Mouse (Mus musculus) heart, postnatal 0 days (tissue): Measurements from ENCODE around the gene Gm20538. TPM values are rescaled to one million over a fixed set of nuclear protein-coding genes. Genes with fewer than 3 reads are reported as not detected.

ENCODE experiments used
- ATAC-seq: fragments of 200-750 bp; cut with Nextera tagmentation; 2 replicates; pipeline ENCODE4 v1.8.0; 2017; ENCODE audit warnings: low read depth, moderate number of reproducible peaks, moderate library complexity; ENCODE audit not compliant: insufficient read depth
- DNase-seq: peaks from one replicate; pipeline ENCODE4 v3.0.0-alpha.2; 2016; ENCODE audit warnings: low spot score
- H3K27ac ChIP-seq: fragments of 300-500 bp; sonication (generic); 2 replicates; pipeline ENCODE4 v1.5.1; 2014; ENCODE audit warnings: low read depth, mild to moderate bottlenecking
- H3K27me3 ChIP-seq: fragments of 300-500 bp; sonication (generic); 2 replicates; pipeline ENCODE4 v1.6.1; 2014; ENCODE audit warnings: low read length, mixed read lengths; ENCODE audit not compliant: control insufficient read depth, insufficient read depth
- H3K36me3 ChIP-seq: fragments of 300-500 bp; sonication (generic); replicated peaks from 2 replicates; pipeline ENCODE4 v1.6.1; 2014; ENCODE audit warnings: low read length, mixed read lengths; ENCODE audit not compliant: control insufficient read depth, insufficient read depth
- H3K4me1 ChIP-seq: fragments of 300-500 bp; sonication (generic); 2 replicates; pipeline ENCODE4 v1.6.1; 2014; ENCODE audit warnings: antibody characterized with exemption; ENCODE audit not compliant: control insufficient read depth, insufficient read depth
- H3K4me2 ChIP-seq: fragments of 300-500 bp; sonication (generic); 2 replicates; pipeline ENCODE4 v1.6.1; 2014; ENCODE audit warnings: low read depth, mild to moderate bottlenecking, low read length, moderate library complexity
- H3K4me3 ChIP-seq: fragments of 300-500 bp; sonication (generic); 2 replicates; pipeline ENCODE4 v1.5.1; 2014; ENCODE audit warnings: low read depth, low read length
- H3K9ac ChIP-seq: fragments of 300-500 bp; sonication (generic); replicated peaks from 2 replicates; pipeline ENCODE4 v1.6.1; 2014; ENCODE audit warnings: low read depth, low read length, mixed read lengths
- H3K9me3 ChIP-seq: fragments of 300-500 bp; sonication (generic); replicated peaks from 2 replicates; pipeline ENCODE4 v1.6.1; 2016; ENCODE audit warnings: low read length; ENCODE audit not compliant: control insufficient read depth
- CTCF ChIP-seq: IDR thresholded peaks from 2 replicates; pipeline ENCODE4 v1.5.1; 2016; ENCODE audit warnings: antibody characterized with exemption, control low read depth, low read depth
- EP300 ChIP-seq: IDR thresholded peaks from 2 replicates; pipeline ENCODE4 v1.6.1; 2016; ENCODE audit warnings: antibody characterized with exemption, low read depth
- WGBS: fragments of 180-500 bp; shearing (Covaris S2); extraction: QIAGEN DNeasy Blood & Tissue Kit; methylation state at CpG from one replicate; pipeline ENCODE4 v1.1.7; 2014; 5-methylcytosine and 5-hydroxymethylcytosine counted together
- polyA plus RNA-seq: library from polyadenylated mRNA; unstranded; fragments of >200 nt; fragmentation: Nextera tagmentation; extraction: Ambion mirVana; gene quantifications from 2 replicates; pipeline ENCODE4 v1.2.1, GENCODE M21; 2015
- total RNA-seq: library from RNA; depleted of rRNA; stranded (reverse); fragments of >200 nt; gene quantifications from 2 replicates; pipeline ENCODE4 v1.2.3, GENCODE M21; 2014; ENCODE audit warnings: low replicate concordance; rRNA removed

The Gm20538 gene
- total and polyA plus RNA-seq, 2 experiments from 2014 or later, result not detected

GRCm38 (mm10) chr19:44498936-44499335 is 53.7 kb downstream of the Gm20538 start:
- ATAC-seq (no peak), DNase-seq (no peak)
- 63% methylated on average over 6 of the region's 6 CpGs for WGBS
- no peak overlapping the region for H3K27ac ChIP-seq
- TF ChIP-seq CTCF (no peak), EP300 (no peak)
- H3K9ac ChIP-seq, result no peak overlapping the region
- H3K4me3 ChIP-seq, result no peak overlapping the region
- no peaks in the 10 kb centered on the region for H3K36me3 ChIP-seq
- no peak overlapping the region for H3K4me2 ChIP-seq
- no peaks in the 10 kb centered on the region for H3K4me1 ChIP-seq
- H3K27me3 ChIP-seq, result peaks cover 17% of the 10 kb centered on the region; the same call in 1 of the 2 replicates
- H3K9me3 ChIP-seq, result no peaks in the 10 kb centered on the region

GRCm38 (mm10) chr19:44496941-44497340 is 55.7 kb downstream of the Gm20538 start:
- TF ChIP-seq EP300 (no peak), CTCF (no peak)
- Histone ChIP-seq H3K4me1 (no peaks in the 10 kb centered on the region), H3K27me3 (peaks cover 17% of the 10 kb centered on the region), H3K4me3 (no peak overlapping the region), H3K9me3 (no peaks in the 10 kb centered on the region), H3K36me3 (no peaks in the 10 kb centered on the region), H3K4me2 (no peak overlapping the region), H3K9ac (no peak overlapping the region), H3K27ac (no peak overlapping the region)
- ATAC-seq, result no peak
- DNase-seq, result no peak
- WGBS, result 71% methylated on average over 10 of the region's 10 CpGs

GRCm38 (mm10) chr19:44496511-44496910 is 56.1 kb downstream of the Gm20538 start:
- no peak overlapping the region for H3K4me3 ChIP-seq
- ATAC-seq (no peak), DNase-seq (no peak)
- H3K9ac ChIP-seq, result no peak overlapping the region
- H3K9me3 ChIP-seq, result no peaks in the 10 kb centered on the region
- no peak overlapping the region for H3K4me2 ChIP-seq
- peaks cover 17% of the 10 kb centered on the region for H3K27me3 ChIP-seq
- TF ChIP-seq CTCF (no peak), EP300 (no peak)
- H3K36me3 ChIP-seq, result no peaks in the 10 kb centered on the region
- no peaks in the 10 kb centered on the region for H3K4me1 ChIP-seq
- no peak overlapping the region for H3K27ac ChIP-seq
- WGBS, result 46% methylated on average over 8 of the region's 8 CpGs

Other genes starting within 250 kb of the Gm20538 start
- 10.8 and 37.4 TPM in 2 replicates for gene Scd4, start 219.7 kb downstream of the Gm20538 start, total RNA-seq
- 30.8 and 38.2 TPM in 2 replicates for gene Scd4, start 219.7 kb downstream of the Gm20538 start, polyA plus RNA-seq
- 6.2 and 9.8 TPM in 2 replicates for gene Scd1, start 145.0 kb downstream of the Gm20538 start, total RNA-seq
- gene Scd1, start 145.0 kb downstream of the Gm20538 start, polyA plus RNA-seq, result 0.66 and 1.2 TPM in 2 replicates
- 0.27 TPM in 1 of 2 replicates, not detected in the other for gene Wnt8b, start 59.4 kb downstream of the Gm20538 start, total RNA-seq
- not detected in 2 replicates for gene Wnt8b, start 59.4 kb downstream of the Gm20538 start, polyA plus RNA-seq
- 4.2 and 5.5 TPM in 2 replicates for gene Sec31b, start 7.0 kb downstream of the Gm20538 start, total RNA-seq
- 1.6 and 1.8 TPM in 2 replicates for gene Sec31b, start 7.0 kb downstream of the Gm20538 start, polyA plus RNA-seq
- 1,695 and 1,852 TPM in 2 replicates for gene Ndufb8, start 2.6 kb upstream of the Gm20538 start, total RNA-seq
- 2,183 and 2,286 TPM in 2 replicates for gene Ndufb8, start 2.6 kb upstream of the Gm20538 start, polyA plus RNA-seq
- gene Hif1an, start 10.0 kb upstream of the Gm20538 start, total RNA-seq, result 10.5 and 16.9 TPM in 2 replicates
- gene Hif1an, start 10.0 kb upstream of the Gm20538 start, polyA plus RNA-seq, result 14.4 and 15.9 TPM in 2 replicates
- gene Pax2, start 203.2 kb upstream of the Gm20538 start, total RNA-seq, result not detected in 2 replicates
- gene Pax2, start 203.2 kb upstream of the Gm20538 start, polyA plus RNA-seq, result not detected in 2 replicates